Mouse (Mus musculus) E14TG2a.4 (cell line): ENCODE measurements at regions not wholly inside any gene's neighbourhood (a gene's known extent, or its start where the extent isn't known, plus 50 kb on each side); places are given as distances from the start of the nearest gene placed in this dataset.

Source experiments
- CTCF ChIP-seq: conservative IDR thresholded peaks from 2 replicates; pipeline ENCODE4 v1.5.1; 2014; ENCODE audit warnings: low read length
- NANOG ChIP-seq: IDR thresholded peaks from 2 replicates; pipeline ENCODE4 v1.6.1; 2014; ENCODE audit warnings: borderline replicate concordance, low read length, mixed read lengths

DNA sequence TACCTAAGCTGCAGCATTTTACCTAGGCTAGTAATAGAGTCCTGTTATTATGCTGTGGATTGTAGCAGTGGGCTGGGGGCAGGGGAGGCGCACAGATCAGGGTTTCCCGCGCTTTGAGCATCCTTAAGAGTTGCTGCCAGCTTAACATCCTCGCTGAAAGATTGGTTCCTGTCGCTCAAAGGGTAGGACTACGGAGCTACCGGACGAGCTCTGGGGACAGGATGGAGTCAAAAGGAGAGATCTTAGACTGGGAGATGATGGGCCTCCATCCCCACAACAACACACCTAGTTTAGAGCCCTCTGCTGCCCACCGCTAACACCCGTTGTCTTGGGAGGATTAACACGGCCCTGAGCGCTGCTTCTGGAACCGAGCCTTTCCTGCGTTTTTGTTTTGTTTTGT is 157.9 kb upstream of the Cypt12 start:
- TF ChIP-seq CTCF (no peak), NANOG (no peak)
